ENCODE assay signal across 8 mouse cellular contexts in the genomic region with DNA sequence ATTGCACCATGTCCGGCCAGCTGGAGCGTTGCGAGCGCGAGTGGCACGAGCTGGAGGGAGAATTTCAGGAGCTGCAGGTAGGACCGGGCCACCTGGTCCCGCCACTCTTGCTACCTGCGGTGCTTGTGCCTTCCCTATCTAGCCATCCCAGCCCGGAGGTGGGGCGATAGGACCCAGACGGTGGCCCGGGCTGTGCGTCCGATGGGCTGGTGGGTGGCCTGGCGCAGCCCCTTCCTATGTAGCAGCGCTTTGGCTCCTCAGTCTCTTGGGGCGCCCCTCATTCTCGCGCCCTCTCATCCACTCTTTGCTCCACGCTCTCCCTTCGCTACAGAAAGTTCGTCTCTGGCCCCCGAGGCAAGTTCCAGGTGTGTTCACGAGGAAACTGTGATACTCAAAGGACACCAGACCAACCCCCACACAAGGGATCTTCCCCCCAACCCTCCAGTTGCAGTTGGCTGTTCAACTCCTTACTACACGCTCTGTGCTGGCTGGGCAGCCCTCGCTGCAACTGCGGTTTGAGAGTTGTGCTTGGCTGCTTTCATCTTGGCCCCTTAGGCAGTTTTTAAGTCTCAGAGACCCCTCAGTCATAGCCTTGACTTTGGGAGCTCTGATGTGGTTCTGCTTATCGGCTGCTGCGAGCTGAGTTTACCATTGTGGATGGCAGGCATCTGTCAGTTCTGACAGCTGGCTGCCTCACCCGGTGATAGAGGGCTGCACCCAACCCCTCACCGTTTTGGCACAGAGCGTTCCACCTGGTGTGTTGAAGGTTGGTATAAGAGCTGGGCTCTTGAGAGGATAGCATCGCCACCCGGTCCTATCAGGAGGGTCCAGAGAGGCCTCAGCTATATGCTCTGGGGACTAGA. TPM values are rescaled to one million over a fixed set of nuclear protein-coding genes. Genes with fewer than 3 reads are reported as not detected.
DNase-seq lines count a peak whose midpoint lies in the region; ATAC-seq and TF ChIP-seq lines count a peak whose summit lies in the region.

No protein-coding gene starts in this region.

- no peaks in the 10 kb centered on the region for H3K9me3 ChIP-seq in liver, postnatal 0 days (ENCODE audit: low read length)
- no peaks in the 10 kb centered on the region for H3K9me3 ChIP-seq in stomach, postnatal 0 days (ENCODE audit: control insufficient read depth, low read length)

- H3K4me1 ChIP-seq in liver, postnatal 0 days (ENCODE audit: insufficient read depth), result peaks cover 31% of the 10 kb centered on the region
- no peaks in the 10 kb centered on the region for H3K4me1 ChIP-seq in stomach, postnatal 0 days (replicated peaks; ENCODE audit: control insufficient read depth, insufficient read depth)

- no peaks in the 10 kb centered on the region for H3K36me3 ChIP-seq in liver, postnatal 0 days (replicated peaks; ENCODE audit: insufficient read depth, low read length)
- H3K36me3 ChIP-seq in stomach, postnatal 0 days (ENCODE audit: control insufficient read depth, insufficient read depth, low read length), result no peaks in the 10 kb centered on the region

- H3K4me2 ChIP-seq in liver, postnatal 0 days (ENCODE audit: low read depth, low read length), result peak overlapping the region; percentile 97
- H3K4me2 ChIP-seq in stomach, postnatal 0 days (replicated peaks; ENCODE audit: low read depth), result peak overlapping the region; percentile 100

- peak overlapping the region; percentile 84 for H3K9ac ChIP-seq in liver, postnatal 0 days (replicated peaks)
- H3K9ac ChIP-seq in stomach, postnatal 0 days (ENCODE audit: low read length), result peak overlapping the region; percentile 71

- WGBS in liver, postnatal 0 days (ENCODE audit: insufficient replicate concordance), result 1% methylated on average over 34 of the region's 35 CpGs
- WGBS in stomach, postnatal 0 days, result 3% methylated on average over 34 of the region's 35 CpGs

- ATAC-seq in liver, postnatal 0 days, result peak; percentile 79
- peak; percentile 73 for ATAC-seq in stomach, postnatal 0 days (ENCODE audit: low FRiP score, low TSS enrichment)

- no peaks in the 10 kb centered on the region for H3K27me3 ChIP-seq in liver, postnatal 0 days (ENCODE audit: insufficient read depth, low read length)
- H3K27me3 ChIP-seq in stomach, postnatal 0 days (ENCODE audit: control insufficient read depth, insufficient read depth, low read length), result no peaks in the 10 kb centered on the region

- DNase-seq in cerebellum, adult 8-10 months, result peak; percentile 39
- DNase-seq in cerebellum, adult 11 months, result no peak
- peak; percentile 12 for DNase-seq in retina, postnatal 1 day
- no peak for DNase-seq in retina, embryonic 14.5 days (ENCODE audit: low spot score)
- peak; percentile 39 to 41 for DNase-seq in heart, postnatal 10 days
- DNase-seq in liver, postnatal 0 days, result peak; percentile 71
- peak; percentile 28 for DNase-seq in stomach, postnatal 0 days (ENCODE audit: low spot score)
- no peak for DNase-seq in adrenal gland, adult 8-10 months

- intact Hi-C loops in heart, postnatal 10 days (cut with DNase I), result no loop called here

- H3K4me3 ChIP-seq in liver, postnatal 0 days (ENCODE audit: low read depth, low read length), result peak overlapping the region; percentile 81
- H3K4me3 ChIP-seq in stomach, postnatal 0 days (ENCODE audit: low read depth, low read length), result peak overlapping the region; percentile 73

- peak overlapping the region; percentile 86 for H3K27ac ChIP-seq in liver, postnatal 0 days (ENCODE audit: low read depth)
- peak overlapping the region; percentile 61 for H3K27ac ChIP-seq in stomach, postnatal 0 days (replicated peaks)

- peak; percentile 83 for TF ChIP-seq EP300 in liver, postnatal 0 days (IDR thresholded peaks at IDR 0.05; ENCODE audit: low read depth)
- no peak for TF ChIP-seq EP300 in stomach, postnatal 0 days (optimal IDR thresholded peaks at IDR 0.05)

- TF ChIP-seq CTCF in liver, postnatal 0 days (IDR thresholded peaks at IDR 0.05; ENCODE audit: low read depth), result no peak
- no peak; the same call in 1 of the 2 replicates for TF ChIP-seq CTCF in stomach, postnatal 0 days (IDR thresholded peaks at IDR 0.05; ENCODE audit: low read depth)

RNA-seq across cellular contexts. Expression of a gene that starts 8.4 kb away (rescaled TPM):
- total RNA-seq in heart, postnatal 10 days (2021), result 10 to 100 TPM; 11.1 to 11.7 TPM
- polyA plus RNA-seq in liver, postnatal 0 days (2015; fragmentation: Nextera tagmentation; extraction: Ambion mirVana), result 12.0 and 12.8 TPM in 2 replicates
- polyA plus RNA-seq in stomach, postnatal 0 days (2015; fragmentation: Nextera tagmentation; extraction: Ambion mirVana), result 8.0 and 9.1 TPM in 2 replicates
- total RNA-seq in adrenal gland, adult 8-10 months (2022), result 10 to 100 TPM in 3 of 4 experiments, 1 to 10 TPM in 1; 9.8 to 22.3 (median 14.5) TPM

RNA-seq across cellular contexts. Expression of a gene that starts 29.8 kb away (rescaled TPM):
- total RNA-seq in heart, postnatal 10 days (2021), result not detected
- not detected in 2 replicates for polyA plus RNA-seq in liver, postnatal 0 days (2015; fragmentation: Nextera tagmentation; extraction: Ambion mirVana)
- 0.41 TPM in 1 of 2 replicates, not detected in the other for polyA plus RNA-seq in stomach, postnatal 0 days (2015; fragmentation: Nextera tagmentation; extraction: Ambion mirVana)
- total RNA-seq in adrenal gland, adult 8-10 months (2022), result not detected

RNA-seq across cellular contexts. Expression of a gene that starts 55.8 kb away (rescaled TPM):
- under 1 TPM; 0.64 to 0.77 TPM for total RNA-seq in heart, postnatal 10 days (2021)
- 2.1 and 2.4 TPM in 2 replicates for polyA plus RNA-seq in liver, postnatal 0 days (2015; fragmentation: Nextera tagmentation; extraction: Ambion mirVana)
- 18.6 and 22.3 TPM in 2 replicates for polyA plus RNA-seq in stomach, postnatal 0 days (2015; fragmentation: Nextera tagmentation; extraction: Ambion mirVana)
- total RNA-seq in adrenal gland, adult 8-10 months (2022), result 1 to 10 TPM; 1.3 to 4.4 (median 3.3) TPM

Comparison
In these comparisons a context has a peak if more than half of its experiments do, and no peak if none do; other contexts are left out.
1. DNase-seq: peak in cerebellum, adult 8-10 months (single experiment), retina, postnatal 1 day (single experiment), heart, postnatal 10 days (2 of 2), liver, postnatal 0 days (single experiment) and stomach, postnatal 0 days (single experiment); none in cerebellum, adult 11 months (single experiment), retina, embryonic 14.5 days (single experiment) and adrenal gland, adult 8-10 months (single experiment).